Mouse (Mus musculus) forebrain, embryonic 14.5 days (tissue): ENCODE results near the gene Myo6. TPM values are rescaled to one million over a fixed set of nuclear protein-coding genes. Genes with fewer than 3 reads are reported as not detected.

Experiments
- ATAC-seq: fragments of 200-750 bp; cut with Nextera tagmentation; 2 replicates; pipeline ENCODE4 v1.8.0; 2017; ENCODE audit warnings: mild to moderate bottlenecking, moderate library complexity
- DNase-seq: peaks from one replicate; pipeline ENCODE4 v3.0.0-alpha.2; 2015; ENCODE audit warnings: low spot score
- H3K27ac ChIP-seq: fragments of 300-500 bp; sonication (generic); 2 replicates; pipeline ENCODE4 v1.5.1; 2014; ENCODE audit warnings: low read depth, mild to moderate bottlenecking, control low read depth, low read length, moderate library complexity
- H3K27me3 ChIP-seq: fragments of 300-500 bp; sonication (generic); replicated peaks from 2 replicates; pipeline ENCODE4 v1.6.1; 2014; ENCODE audit warnings: low read length, control low read depth, mixed read lengths; ENCODE audit not compliant: control insufficient read depth, insufficient read depth
- H3K36me3 ChIP-seq: fragments of 300-500 bp; sonication (generic); 2 replicates; pipeline ENCODE4 v1.6.1; 2014; ENCODE audit warnings: low read length, control low read depth; ENCODE audit not compliant: control insufficient read depth, insufficient read depth
- H3K4me1 ChIP-seq: fragments of 300-500 bp; sonication (generic); 2 replicates; pipeline ENCODE4 v1.6.1; 2014; ENCODE audit warnings: antibody characterized with exemption, low read length, control low read depth; ENCODE audit not compliant: control insufficient read depth, insufficient read depth
- H3K4me2 ChIP-seq: fragments of 300-500 bp; sonication (generic); 2 replicates; pipeline ENCODE4 v1.6.1; 2014; ENCODE audit warnings: mild to moderate bottlenecking, control low read depth, low read length
- H3K4me3 ChIP-seq: fragments of 300-500 bp; sonication (generic); 2 replicates; pipeline ENCODE4 v1.5.1; 2014; ENCODE audit warnings: low read depth, low read length, control low read depth
- H3K9ac ChIP-seq: fragments of 300-500 bp; sonication (generic); 2 replicates; pipeline ENCODE4 v1.6.1; 2014; ENCODE audit warnings: mild to moderate bottlenecking, low read length, control low read depth, moderate library complexity
- H3K9me3 ChIP-seq: fragments of 300-500 bp; sonication (generic); replicated peaks from 2 replicates; pipeline ENCODE4 v1.6.1; 2016; ENCODE audit warnings: low read length, control low read depth, mixed read lengths; ENCODE audit not compliant: control insufficient read depth
- WGBS: fragments of 180-500 bp; shearing (Covaris S2); extraction: QIAGEN DNeasy Blood & Tissue Kit; methylation state at CpG from one replicate; pipeline ENCODE4 v1.1.7; 2014; 5-methylcytosine and 5-hydroxymethylcytosine counted together
- polyA plus RNA-seq: library from polyadenylated mRNA; unstranded; fragments of >200 nt; fragmentation: Nextera tagmentation; extraction: Ambion mirVana; gene quantifications from 2 replicates; pipeline ENCODE4 v1.2.1, GENCODE M21; 2014

The Myo6 gene
- polyA plus RNA-seq, 1 experiment from 2014 or later: 10.2 TPM

DNA sequence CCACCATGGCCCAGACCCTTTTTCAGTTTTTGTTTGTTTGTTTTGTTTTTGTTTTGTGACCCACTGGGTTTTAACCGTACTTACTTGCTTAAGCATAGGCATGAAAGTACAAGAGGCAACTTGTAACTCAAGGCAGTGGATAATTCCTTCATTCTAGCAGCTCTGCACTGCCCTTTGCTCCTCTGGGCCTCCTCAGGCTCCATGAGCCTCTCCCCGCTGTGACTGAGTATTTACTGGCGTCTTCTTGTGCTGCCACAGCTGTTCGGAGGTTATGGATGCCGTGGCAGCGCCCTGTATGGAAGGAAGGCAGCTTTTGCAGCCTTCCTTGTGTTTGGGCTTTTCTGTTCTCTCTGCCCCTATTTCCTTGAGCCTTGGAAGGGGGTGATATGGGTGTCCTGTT, 26.4 kb downstream of the Myo6 start:
- Histone ChIP-seq H3K4me1 (0 out of 2 replicates have a peak, but pooled peaks cover 2% of the 10 kb centered on the region), H3K27me3 (no peaks in the 10 kb centered on the region), H3K36me3 (no peaks in the 10 kb centered on the region), H3K4me2 (no peak overlapping the region), H3K4me3 (no peak overlapping the region), H3K9me3 (no peaks in the 10 kb centered on the region), H3K9ac (no peak overlapping the region), H3K27ac (no peak overlapping the region)
- DNase-seq (no peak), ATAC-seq (no peak)
- 71% methylated on average over 6 of the region's 6 CpGs for WGBS

DNA sequence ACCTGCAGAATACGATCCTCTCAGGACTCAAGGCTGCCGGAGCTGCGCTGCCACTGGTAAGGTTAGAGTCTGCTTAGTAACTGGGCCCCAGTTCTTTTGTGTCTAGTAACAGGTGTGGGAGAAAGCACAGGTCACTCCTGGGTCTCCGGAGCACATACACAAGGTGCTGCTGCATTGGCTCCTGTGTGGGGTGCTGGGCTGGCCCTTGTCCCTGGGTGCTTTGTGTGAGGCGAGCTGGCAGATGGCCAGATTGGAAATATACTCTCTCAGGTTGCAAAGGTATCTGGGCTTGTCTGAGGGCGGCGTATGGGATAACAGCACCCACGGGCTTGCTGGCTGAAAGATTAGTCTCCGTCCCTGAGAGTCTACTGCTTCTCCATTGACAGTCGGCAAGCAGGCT, 27.5 kb downstream of the Myo6 start:
- no peaks in the 10 kb centered on the region for H3K9me3 ChIP-seq
- H3K9ac ChIP-seq: no peak overlapping the region
- H3K4me1 ChIP-seq: peaks cover 5% of the 10 kb centered on the region; the same call in 1 of the 2 replicates
- H3K27me3 ChIP-seq: no peaks in the 10 kb centered on the region
- H3K4me3 ChIP-seq: no peak overlapping the region
- H3K27ac ChIP-seq: no peak overlapping the region
- ATAC-seq (no peak), DNase-seq (no peak)
- WGBS: 84% methylated on average over 10 of the region's 10 CpGs
- H3K4me2 ChIP-seq: no peak overlapping the region
- no peaks in the 10 kb centered on the region for H3K36me3 ChIP-seq

DNA sequence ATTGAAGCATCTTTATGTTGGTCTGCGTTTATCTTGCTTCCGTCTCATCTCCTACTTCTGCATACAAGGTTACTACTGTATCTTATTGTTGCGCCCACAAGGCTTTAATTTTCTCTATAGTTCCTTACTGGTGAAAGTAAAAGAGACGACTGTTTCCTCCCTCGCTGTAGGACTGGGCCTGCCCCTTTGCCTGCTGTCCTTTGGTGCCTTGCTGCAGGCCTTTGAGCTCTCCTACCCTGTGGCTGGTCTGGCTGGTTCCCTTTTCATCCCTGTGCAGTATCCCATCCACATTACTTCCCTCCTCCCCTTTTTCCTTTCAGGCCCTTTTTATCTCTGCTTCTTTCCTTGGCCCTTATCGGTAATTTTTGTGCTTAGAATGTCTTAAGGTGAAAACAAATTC, 29.6 kb downstream of the Myo6 start:
- DNase-seq (no peak), ATAC-seq (no peak)
- WGBS: 70% methylated on average over 6 of the region's 6 CpGs
- Histone ChIP-seq H3K4me3 (no peak overlapping the region), H3K9me3 (no peaks in the 10 kb centered on the region), H3K4me2 (no peak overlapping the region), H3K27me3 (no peaks in the 10 kb centered on the region), H3K4me1 (peaks cover 6% of the 10 kb centered on the region; the same call in 1 of the 2 replicates), H3K9ac (no peak overlapping the region), H3K36me3 (no peaks in the 10 kb centered on the region), H3K27ac (no peak overlapping the region)

DNA sequence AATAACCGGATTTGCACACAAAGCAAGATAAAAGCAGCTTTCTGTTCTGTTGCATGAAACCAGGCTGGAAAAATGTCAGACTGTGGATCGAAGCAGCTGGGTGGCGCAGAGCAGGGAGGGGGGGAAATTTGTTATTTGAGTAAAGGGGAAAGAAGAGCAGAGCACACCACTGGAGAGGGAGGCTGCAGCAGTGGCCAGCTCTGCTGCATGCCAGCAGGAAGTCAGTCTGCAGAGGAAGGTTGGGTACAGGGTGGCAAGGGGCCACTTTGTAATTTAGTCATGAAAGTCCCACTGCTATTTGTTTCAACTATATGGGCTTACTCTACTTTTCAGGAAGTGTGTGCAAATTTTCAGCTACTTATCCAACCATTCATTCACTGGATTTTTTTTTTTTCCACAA, 31.3 kb downstream of the Myo6 start:
- DNase-seq (no peak), ATAC-seq (no peak)
- no peak overlapping the region for H3K27ac ChIP-seq
- no peaks in the 10 kb centered on the region for H3K36me3 ChIP-seq
- H3K27me3 ChIP-seq: no peaks in the 10 kb centered on the region
- WGBS: 56% methylated on average over 3 of the region's 3 CpGs
- no peak overlapping the region for H3K9ac ChIP-seq
- H3K4me3 ChIP-seq: no peak overlapping the region
- no peaks in the 10 kb centered on the region for H3K9me3 ChIP-seq
- peaks cover 14% of the 10 kb centered on the region for H3K4me1 ChIP-seq
- H3K4me2 ChIP-seq: no peak overlapping the region

DNA sequence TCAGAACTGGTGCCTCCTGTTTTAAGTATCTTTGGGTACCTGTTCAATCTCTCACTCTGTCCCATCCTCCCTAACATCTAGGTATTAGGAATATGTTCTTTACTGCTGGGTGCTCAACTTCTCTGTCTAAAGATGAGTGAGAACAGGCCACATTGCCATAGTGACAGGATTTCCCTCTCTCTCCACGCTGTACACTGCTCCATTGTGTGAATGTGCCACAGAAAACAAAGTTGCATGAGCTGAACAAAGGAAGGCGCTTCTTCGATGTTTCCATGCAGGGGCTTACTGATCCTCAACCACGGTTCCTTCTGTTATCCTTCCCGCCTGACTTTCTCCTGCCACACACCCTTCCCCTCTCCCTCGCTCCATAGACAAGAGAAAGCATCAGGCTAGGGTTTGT, 32.4 kb downstream of the Myo6 start:
- 28% methylated on average over 6 of the region's 6 CpGs for WGBS
- DNase-seq (peak; percentile 29), ATAC-seq (0 out of 2 replicates have a peak, but pooled peaks have one; percentile 40)
- Histone ChIP-seq H3K4me3 (no peak overlapping the region), H3K9me3 (no peaks in the 10 kb centered on the region), H3K27me3 (no peaks in the 10 kb centered on the region), H3K27ac (no peak overlapping the region), H3K9ac (no peak overlapping the region), H3K4me1 (peaks cover 18% of the 10 kb centered on the region), H3K4me2 (no peak overlapping the region), H3K36me3 (no peaks in the 10 kb centered on the region)

DNA sequence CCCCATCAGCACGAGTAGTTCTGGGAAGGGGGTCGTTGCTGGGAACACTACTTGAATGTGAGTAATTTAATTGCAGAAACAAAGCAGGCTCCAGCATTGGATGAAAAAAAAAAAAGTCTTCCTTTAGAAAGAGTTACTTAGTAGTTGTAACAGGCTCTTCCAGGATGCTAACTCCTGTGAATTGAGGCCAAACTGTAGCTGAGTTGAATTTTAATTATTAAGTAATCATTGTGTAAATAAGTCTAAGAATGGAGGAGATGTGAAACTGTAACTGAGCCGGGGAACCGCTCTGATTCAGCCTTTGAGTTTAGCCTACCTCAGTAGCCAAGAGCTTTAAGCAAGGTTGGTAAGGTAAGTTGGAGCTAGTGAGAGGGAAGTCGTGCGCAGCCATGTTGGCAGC, 36.0 kb downstream of the Myo6 start:
- DNase-seq (peak; percentile 38), ATAC-seq (peak; percentile 11; the same call in 1 of the 2 replicates)
- no peak overlapping the region for H3K4me3 ChIP-seq
- no peak overlapping the region for H3K9ac ChIP-seq
- peak overlapping the region; percentile 55; the same call in 1 of the 2 replicates for H3K27ac ChIP-seq
- no peaks in the 10 kb centered on the region for H3K36me3 ChIP-seq
- no peaks in the 10 kb centered on the region for H3K9me3 ChIP-seq
- 20% methylated on average over 6 of the region's 6 CpGs for WGBS
- no peaks in the 10 kb centered on the region for H3K27me3 ChIP-seq
- peak overlapping the region; percentile 28; the same call in 1 of the 2 replicates for H3K4me2 ChIP-seq
- peaks cover 18% of the 10 kb centered on the region for H3K4me1 ChIP-seq

DNA sequence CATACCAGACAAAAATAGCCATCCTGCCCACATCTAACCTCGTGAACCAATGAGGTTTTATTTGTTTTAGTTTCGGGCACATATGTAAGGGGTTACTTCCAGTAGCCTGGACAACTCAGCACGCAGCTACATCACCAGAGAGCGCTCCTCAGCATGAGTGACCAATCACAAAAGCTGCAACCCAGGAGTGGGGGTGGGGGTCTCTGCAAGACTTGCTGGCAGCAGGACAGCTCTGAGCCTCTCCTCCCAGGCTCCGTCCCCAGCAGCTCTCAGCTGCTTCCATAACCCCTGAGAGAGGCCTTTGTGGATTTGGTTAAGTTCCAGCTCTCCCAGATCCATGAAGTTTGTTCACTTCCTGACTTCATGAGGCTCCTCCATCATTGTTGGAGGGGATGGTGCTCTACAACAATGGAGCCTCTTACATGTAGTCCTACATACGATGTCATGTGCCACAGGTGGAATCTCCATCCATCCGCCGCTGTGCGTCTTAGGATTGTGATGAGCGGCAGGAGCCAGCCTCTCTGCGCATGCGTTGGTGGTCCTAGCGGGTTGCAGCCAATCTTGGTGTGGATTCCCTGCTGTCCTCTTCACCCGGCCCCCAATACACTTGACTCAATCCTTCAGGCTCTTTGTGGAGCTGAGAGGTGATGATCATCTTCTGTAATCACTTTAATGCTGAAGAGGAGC, 37.7 kb downstream of the Myo6 start:
- peaks cover 12% of the 10 kb centered on the region for H3K4me1 ChIP-seq
- H3K36me3 ChIP-seq: no peaks in the 10 kb centered on the region
- no peak overlapping the region for H3K9ac ChIP-seq
- H3K4me3 ChIP-seq: no peak overlapping the region
- H3K9me3 ChIP-seq: no peaks in the 10 kb centered on the region
- 85% methylated on average over 14 of the region's 14 CpGs for WGBS
- no peak for DNase-seq
- no peak overlapping the region for H3K4me2 ChIP-seq
- no peaks in the 10 kb centered on the region for H3K27me3 ChIP-seq
- no peak overlapping the region for H3K27ac ChIP-seq
- peak; percentile 32; the same call in 1 of the 2 replicates for ATAC-seq

DNA sequence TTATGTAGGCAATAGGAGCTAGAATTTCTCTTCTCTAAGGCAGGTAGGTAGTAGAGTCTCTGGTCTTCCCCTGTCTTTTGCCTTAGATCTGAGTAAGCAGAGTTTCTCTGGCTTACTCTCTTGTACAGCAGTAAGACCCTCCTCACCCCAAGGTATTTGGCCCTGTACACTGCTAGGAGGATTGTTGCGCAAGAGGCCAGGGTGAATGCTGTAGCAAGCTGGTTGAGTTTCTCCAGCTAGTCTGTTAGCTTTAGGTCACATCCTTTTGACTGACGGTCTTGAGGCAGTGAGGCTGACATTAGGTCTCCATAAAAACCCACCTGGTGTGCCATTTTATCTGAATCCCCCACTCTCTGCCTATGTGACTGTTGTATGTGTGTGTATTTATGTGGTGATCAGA, 43.9 kb downstream of the Myo6 start:
- Histone ChIP-seq H3K36me3 (no peaks in the 10 kb centered on the region), H3K9ac (no peak overlapping the region), H3K4me2 (no peak overlapping the region), H3K4me1 (0 out of 2 replicates have a peak, but pooled peaks cover 2% of the 10 kb centered on the region), H3K9me3 (no peaks in the 10 kb centered on the region), H3K4me3 (no peak overlapping the region), H3K27me3 (no peaks in the 10 kb centered on the region), H3K27ac (no peak overlapping the region)
- ATAC-seq (no peak), DNase-seq (no peak)
- 91% methylated on average over 2 of the region's 2 CpGs for WGBS

DNA sequence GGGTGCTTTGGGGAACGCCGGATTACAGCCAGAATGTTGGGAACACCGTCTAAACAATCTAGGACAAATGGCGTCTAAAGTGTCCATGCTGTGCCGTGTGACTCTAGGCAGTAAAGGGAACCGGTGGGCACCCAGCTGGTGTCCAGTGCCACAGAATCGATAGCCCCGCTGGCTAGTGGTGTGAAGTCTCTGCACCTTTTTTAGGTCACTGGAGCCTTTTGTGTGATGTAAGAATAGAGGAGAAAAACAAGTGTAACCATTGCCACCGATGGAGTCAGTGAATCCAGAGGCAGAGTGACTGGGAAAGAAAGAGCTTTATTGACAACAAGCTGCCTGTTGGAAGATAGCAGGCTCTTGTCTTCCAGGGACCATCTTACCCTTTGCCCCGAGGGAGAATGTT, 44.6 kb downstream of the Myo6 start:
- 52% methylated on average over 10 of the region's 10 CpGs for WGBS
- Histone ChIP-seq H3K27me3 (no peaks in the 10 kb centered on the region), H3K4me1 (0 out of 2 replicates have a peak, but pooled peaks cover 2% of the 10 kb centered on the region), H3K27ac (no peak overlapping the region), H3K36me3 (no peaks in the 10 kb centered on the region), H3K9ac (no peak overlapping the region), H3K4me2 (no peak overlapping the region), H3K9me3 (no peaks in the 10 kb centered on the region), H3K4me3 (no peak overlapping the region)
- DNase-seq (no peak), ATAC-seq (no peak)
